Mouse (Mus musculus) inflammation-experienced regulatory T-cells (primary cell): ENCODE measurements around the gene Ndufb7. TPM values are rescaled to one million over a fixed set of nuclear protein-coding genes. Genes with fewer than 3 reads are reported as not detected.

Experiments
- polyA plus RNA-seq, 2 experiments: library from polyadenylated mRNA; unstranded; fragments of 100-300 nt; shearing (Covaris generic); gene quantifications; one replicate each; pipeline ENCODE4 v1.2.1; 2017

Ndufb7 gene
- polyA plus RNA-seq, result 100 to 1,000 TPM; 224 to 230 TPM

GRCm38 (mm10) chr8:83566469-83567395, at the start of gene Ndufb7:
TSS of gene Ndufb7 (plus strand) at chr8:83566671.

GRCm38 (mm10) chr8:83535736-83536135, 30.7 kb upstream of the Ndufb7 start, which contains the start of gene Olfr370:
TSS of gene Olfr370 (plus strand) at chr8:83535780.

DNA sequence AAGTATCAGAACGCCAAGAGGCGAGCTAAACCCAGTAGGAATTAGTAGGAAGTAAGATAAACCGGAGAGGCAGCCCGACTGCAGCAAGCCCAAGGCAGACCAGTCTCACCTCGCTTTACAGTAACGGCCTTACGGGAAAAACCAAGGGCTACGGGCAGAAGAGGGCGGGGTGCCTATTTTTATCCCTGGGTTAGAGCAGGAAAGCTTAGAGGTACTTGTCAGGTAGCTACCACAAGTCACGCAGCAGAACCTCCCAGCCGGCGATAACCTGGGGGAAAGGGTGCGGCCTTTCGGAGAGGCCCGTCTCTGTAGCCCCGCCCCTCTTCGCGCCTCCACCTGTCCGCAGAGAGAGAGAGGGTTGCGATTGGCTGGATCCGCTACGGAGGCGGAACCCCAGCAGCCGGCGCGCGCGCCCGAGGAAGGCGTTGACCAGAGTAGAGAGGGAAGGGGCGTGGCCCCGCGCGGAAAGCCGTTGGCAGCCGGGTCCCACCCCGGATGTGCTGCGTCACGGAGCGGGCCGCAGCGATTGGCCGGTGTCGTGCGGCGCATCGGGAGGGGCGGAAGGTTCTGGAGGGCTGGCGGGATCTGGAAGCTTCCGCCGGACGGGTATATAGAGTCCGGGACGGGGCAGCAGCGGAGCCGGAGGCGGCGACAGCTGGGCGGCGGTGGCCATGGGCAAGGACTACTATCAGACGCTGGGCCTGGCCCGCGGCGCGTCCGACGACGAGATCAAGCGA, 41.4 kb downstream of the Ndufb7 start, which contains the start of the genes Tecr and Dnajb1:
Gene Tecr (minus strand): TSS at position 311 of the 737 bp plus-strand sequence.
Gene Dnajb1 (plus strand): TSS at position 533 of the 737 bp plus-strand sequence.

Other genes starting within 250 kb of the Ndufb7 start
- 10 to 100 TPM; 10.1 to 23.1 TPM for gene Elmod2, start 234.2 kb upstream of the Ndufb7 start, polyA plus RNA-seq
- gene Mgat4d, start 218.2 kb upstream of the Ndufb7 start, polyA plus RNA-seq, result under 1 TPM; 0.12 to 0.93 TPM
- gene Clgn, start 176.8 kb upstream of the Ndufb7 start, polyA plus RNA-seq, result not detected
- 10 to 100 TPM; 28.4 to 38.1 TPM for gene Scoc, start 108.3 kb upstream of the Ndufb7 start, polyA plus RNA-seq
- gene Olfr370, start 30.9 kb upstream of the Ndufb7 start, polyA plus RNA-seq, result 1 to 10 TPM in 1 of 2 experiments, under 1 TPM in 1; 0.11 to 2.4 TPM
- 100 to 1,000 TPM; 401 to 437 TPM for gene Tecr, start 41.3 kb downstream of the Ndufb7 start, polyA plus RNA-seq
- gene Dnajb1, start 41.5 kb downstream of the Ndufb7 start, polyA plus RNA-seq, result 100 to 1,000 TPM; 129 to 258 TPM
- gene Gipc1, start 86.0 kb downstream of the Ndufb7 start, polyA plus RNA-seq, result 10 to 100 TPM; 46.8 to 65.2 TPM
- 1 to 10 TPM; 2.8 to 4.2 TPM for gene Ptger1, start 100.0 kb downstream of the Ndufb7 start, polyA plus RNA-seq
- gene Pkn1, start 132.5 kb downstream of the Ndufb7 start, polyA plus RNA-seq, result 100 to 1,000 TPM; 161 to 188 TPM
- 100 to 1,000 TPM; 166 to 196 TPM for gene Ddx39, start 148.5 kb downstream of the Ndufb7 start, polyA plus RNA-seq
- gene Adgre5, start 174.7 kb downstream of the Ndufb7 start, polyA plus RNA-seq, result 100 to 1,000 TPM; 424 to 617 TPM